Mouse (Mus musculus) intestine, embryonic 14.5 days (tissue): ENCODE data around the gene Optn. TPM values are rescaled to one million over a fixed set of nuclear protein-coding genes. Genes with fewer than 3 reads are reported as not detected.

Experiments used
- ATAC-seq: fragments of 200-750 bp; cut with Nextera tagmentation; replicated peaks from 2 replicates; pipeline ENCODE4 v1.8.0; 2017; ENCODE audit warnings: low read depth, moderate number of reproducible peaks, moderate TSS enrichment, moderate library complexity; ENCODE audit not compliant: low FRiP score, low TSS enrichment
- DNase-seq: peaks from one replicate; pipeline ENCODE4 v3.0.0-alpha.2; 2018; ENCODE audit warnings: low spot score
- H3K27ac ChIP-seq: fragments of 300-500 bp; sonication (generic); 2 replicates; pipeline ENCODE4 v1.5.1; 2014; ENCODE audit warnings: low read depth, mild to moderate bottlenecking, control low read depth
- H3K27me3 ChIP-seq: fragments of 300-500 bp; sonication (generic); replicated peaks from 2 replicates; pipeline ENCODE4 v1.6.1; 2014; ENCODE audit warnings: low read length, control low read depth; ENCODE audit not compliant: control insufficient read depth, insufficient read depth
- H3K36me3 ChIP-seq: fragments of 300-500 bp; sonication (generic); 2 replicates; pipeline ENCODE4 v1.6.1; 2014; ENCODE audit warnings: low read length, control low read depth; ENCODE audit not compliant: control insufficient read depth, insufficient read depth
- H3K4me1 ChIP-seq: fragments of 300-500 bp; sonication (generic); replicated peaks from 2 replicates; pipeline ENCODE4 v1.6.1; 2014; ENCODE audit warnings: low read length, control low read depth, mixed read lengths; ENCODE audit not compliant: control insufficient read depth, insufficient read depth
- H3K4me2 ChIP-seq: fragments of 300-500 bp; sonication (generic); 2 replicates; pipeline ENCODE4 v1.6.1; 2014; ENCODE audit warnings: low read length
- H3K4me3 ChIP-seq: fragments of 300-500 bp; sonication (generic); 2 replicates; pipeline ENCODE4 v1.5.1; 2014; ENCODE audit warnings: low read depth, low read length, control low read depth, mixed read lengths
- H3K9ac ChIP-seq: fragments of 300-500 bp; sonication (generic); 2 replicates; pipeline ENCODE4 v1.6.1; 2014; ENCODE audit warnings: mild to moderate bottlenecking, low read length
- H3K9me3 ChIP-seq: fragments of 300-500 bp; sonication (generic); 2 replicates; pipeline ENCODE4 v1.6.1; 2016; ENCODE audit warnings: low read length, control low read depth; ENCODE audit not compliant: control insufficient read depth
- WGBS: fragments of 180-500 bp; shearing (Covaris S2); extraction: QIAGEN DNeasy Blood & Tissue Kit; methylation state at CpG from one replicate; pipeline ENCODE4 v1.1.7; 2014; 5-methylcytosine and 5-hydroxymethylcytosine counted together
- polyA plus RNA-seq: library from polyadenylated mRNA; unstranded; fragments of >200 nt; fragmentation: Nextera tagmentation; extraction: Ambion mirVana; gene quantifications from 2 replicates; pipeline ENCODE4 v1.2.1, GENCODE M21; 2014

Gene Optn
- polyA plus RNA-seq: 7.3 and 8.2 TPM in 2 replicates

DNA sequence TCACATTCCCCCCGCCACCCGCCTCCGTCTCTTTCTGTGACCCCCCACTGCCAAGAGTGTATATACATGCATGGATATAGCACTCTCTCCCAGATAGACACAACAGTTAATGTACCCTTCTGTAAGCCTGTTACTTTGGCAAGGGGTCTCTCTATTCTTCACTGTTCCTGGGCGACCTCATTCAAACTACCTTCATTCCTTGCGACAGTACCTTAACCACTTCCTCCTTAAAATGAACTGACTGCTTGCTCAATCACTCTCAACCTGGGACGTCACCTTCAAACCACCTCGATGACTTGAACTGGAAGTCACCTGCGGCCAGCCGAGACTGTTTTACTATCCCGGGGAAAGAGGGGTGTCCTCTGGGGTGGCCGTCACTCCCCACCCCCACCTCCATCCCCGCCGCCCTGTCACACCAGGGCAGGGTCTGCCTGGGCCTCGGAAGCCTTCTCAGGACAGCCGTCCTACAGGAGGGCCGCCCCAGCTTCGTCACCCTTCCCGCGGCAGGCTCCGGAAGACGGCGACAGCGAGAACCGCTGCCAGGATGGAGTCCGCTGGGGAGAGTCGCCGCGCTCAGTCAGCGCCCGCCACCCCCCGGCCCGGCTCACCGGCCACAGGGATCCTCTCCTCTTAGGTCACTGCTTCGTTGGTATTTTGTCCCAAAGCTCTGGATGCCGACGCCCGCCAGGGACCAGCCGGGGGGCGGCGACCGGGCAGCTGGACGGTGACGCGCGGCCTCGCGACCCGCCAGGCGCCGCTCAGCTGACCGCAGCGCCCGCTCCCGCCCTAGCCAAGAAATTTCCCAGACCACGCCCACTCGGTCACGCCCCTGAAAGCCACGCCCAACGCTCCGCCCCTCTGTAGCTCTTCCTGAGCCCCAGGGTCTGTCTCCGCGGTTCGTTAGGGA is at the start of gene Optn:
Gene Optn, minus strand, starts transcription at position 753 of the 907 bp plus-strand sequence.
- no peak within 1 kb of the TSS for H3K27ac ChIP-seq
- peak within 1 kb of the TSS; percentile 61 for H3K4me3 ChIP-seq
- ATAC-seq: peak; percentile 81
- H3K36me3 ChIP-seq: no peaks in the 10 kb centered on the region
- H3K4me2 ChIP-seq: peak within 1 kb of the TSS; percentile 95
- peak within 1 kb of the TSS; percentile 54 for H3K9ac ChIP-seq
- peak; percentile 93 for DNase-seq
- H3K4me1 ChIP-seq: 0 out of 2 replicates have a peak, but pooled peaks cover 7% of the 10 kb centered on the region
- H3K9me3 ChIP-seq: no peaks in the 10 kb centered on the region
- 4% methylated on average over 63 of the region's 63 CpGs for WGBS
- peaks cover 5% of the 10 kb centered on the region; the same call in 1 of the 2 replicates for H3K27me3 ChIP-seq

DNA sequence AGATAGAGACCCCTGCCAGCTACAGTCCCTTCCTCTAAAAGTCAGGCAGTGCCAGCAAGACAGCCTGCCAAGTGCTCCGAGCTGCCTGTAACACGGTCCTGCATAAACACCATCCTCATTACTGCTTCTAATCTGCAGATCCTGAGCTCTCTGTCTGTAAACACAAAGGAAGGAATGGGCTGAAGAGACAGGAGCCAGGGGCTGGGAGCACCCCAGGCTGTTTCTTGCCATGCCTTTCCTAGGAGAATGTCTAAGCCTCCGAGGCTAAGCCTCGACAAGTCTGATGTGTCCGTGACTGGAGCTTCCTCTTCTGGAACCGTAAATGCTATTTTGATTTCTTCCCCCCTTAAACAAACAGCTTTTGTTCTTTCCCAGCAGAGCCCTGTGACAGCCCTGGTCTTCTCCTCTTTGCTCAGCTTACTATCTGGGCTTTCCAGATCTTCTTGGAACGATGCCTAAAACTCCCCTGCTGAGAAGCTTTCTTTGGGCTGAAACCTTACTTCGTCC is 49.0 kb upstream of the Optn start:
- Histone ChIP-seq H3K9ac (no peak overlapping the region), H3K4me1 (peaks cover 15% of the 10 kb centered on the region), H3K4me2 (no peak overlapping the region), H3K9me3 (no peaks in the 10 kb centered on the region), H3K4me3 (no peak overlapping the region), H3K27ac (peak overlapping the region; percentile 54; the same call in 1 of the 2 replicates), H3K27me3 (no peaks in the 10 kb centered on the region), H3K36me3 (no peaks in the 10 kb centered on the region)
- DNase-seq (no peak), ATAC-seq (no peak)
- WGBS: 13% methylated on average over 8 of the region's 8 CpGs

DNA sequence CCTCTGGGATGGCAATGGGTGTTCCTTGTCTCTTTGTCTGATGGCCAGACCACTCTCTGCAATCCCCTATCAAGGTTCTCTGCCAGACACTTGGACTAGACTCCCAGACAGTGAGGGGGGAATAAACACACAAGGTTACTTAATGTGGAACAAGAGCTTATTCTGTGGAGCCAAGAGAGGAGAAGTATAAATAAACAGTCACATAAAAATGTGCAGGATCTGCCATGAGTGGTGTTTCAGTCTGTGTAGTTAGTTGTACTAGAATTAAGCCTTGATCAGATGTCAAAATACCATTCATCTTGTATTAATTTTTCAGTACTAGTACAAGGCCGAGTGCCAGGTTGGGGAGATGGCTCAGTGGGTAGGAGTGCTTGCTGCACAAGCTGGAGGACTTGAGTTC is 39.0 kb upstream of the Optn start:
- WGBS: 49% methylated on average over 1 of the region's 1 CpGs
- ATAC-seq: no peak

DNA sequence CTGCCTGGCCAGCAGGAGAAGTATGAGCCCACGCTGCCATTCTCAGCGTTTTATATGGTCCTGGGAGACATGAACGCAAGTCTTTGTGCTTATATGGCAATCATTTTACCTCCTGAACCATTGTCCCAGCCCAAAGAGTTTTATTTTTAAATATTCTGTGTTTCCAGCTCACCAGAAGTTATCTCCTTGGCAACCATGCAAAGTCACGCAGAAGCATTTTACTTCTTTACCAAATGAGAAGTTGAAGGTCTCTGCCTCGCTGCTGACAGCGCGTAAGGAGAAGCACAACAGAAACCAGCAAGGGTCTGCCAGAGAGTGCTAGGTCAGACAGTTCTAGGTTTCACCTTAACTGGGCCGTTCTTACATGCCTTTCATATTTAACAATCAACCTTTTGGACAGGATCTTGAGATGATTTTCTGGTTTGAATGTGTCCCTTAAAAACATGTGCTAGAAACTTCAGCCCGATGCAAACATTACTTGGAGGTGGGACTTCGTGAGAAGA is 37.9 kb upstream of the Optn start:
- ATAC-seq (no peak), DNase-seq (no peak)
- 86% methylated on average over 10 of the region's 10 CpGs for WGBS

More for the DNA sequence above, 39.0 kb upstream of the Optn start:
- Histone ChIP-seq H3K27ac (no peak overlapping the region), H3K4me2 (no peak overlapping the region), H3K27me3 (no peaks in the 10 kb centered on the region), H3K9me3 (no peaks in the 10 kb centered on the region; the same call in 1 of the 2 replicates), H3K4me1 (0 out of 2 replicates have a peak, but pooled peaks cover 5% of the 10 kb centered on the region), H3K9ac (no peak overlapping the region), H3K36me3 (no peaks in the 10 kb centered on the region), H3K4me3 (no peak overlapping the region)
- DNase-seq: no peak

DNA sequence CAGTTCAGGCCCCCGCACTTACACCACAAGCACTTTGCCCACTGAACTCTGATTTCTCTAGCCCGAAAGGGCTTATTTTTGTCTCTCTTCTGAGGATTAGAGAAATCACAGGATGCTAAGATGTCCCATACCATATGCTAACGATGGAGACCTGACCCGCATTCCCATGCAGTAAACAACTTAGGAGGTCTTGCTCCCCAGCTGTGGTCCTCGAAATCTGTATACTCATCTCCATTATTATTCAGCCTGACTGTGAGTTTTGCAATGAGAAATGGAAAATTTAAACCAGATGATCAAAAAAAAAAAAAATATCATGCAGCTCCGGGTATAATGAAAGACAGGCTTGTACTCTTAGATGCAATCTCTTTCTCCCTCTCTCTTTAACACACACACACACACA is 35.3 kb upstream of the Optn start:
- Histone ChIP-seq H3K4me3 (no peak overlapping the region), H3K36me3 (no peaks in the 10 kb centered on the region), H3K9ac (no peak overlapping the region), H3K27ac (no peak overlapping the region), H3K4me2 (no peak overlapping the region), H3K4me1 (0 out of 2 replicates have a peak, but pooled peaks cover 5% of the 10 kb centered on the region), H3K27me3 (no peaks in the 10 kb centered on the region), H3K9me3 (0 out of 2 replicates have a peak, but pooled peaks cover 4% of the 10 kb centered on the region)
- ATAC-seq: no peak
- no peak for DNase-seq
- WGBS: 72% methylated on average over 6 of the region's 6 CpGs

More for the DNA sequence above, 37.9 kb upstream of the Optn start:
- Histone ChIP-seq H3K36me3 (no peaks in the 10 kb centered on the region), H3K4me1 (0 out of 2 replicates have a peak, but pooled peaks cover 5% of the 10 kb centered on the region), H3K4me2 (no peak overlapping the region), H3K9ac (no peak overlapping the region), H3K4me3 (no peak overlapping the region), H3K27me3 (no peaks in the 10 kb centered on the region), H3K27ac (no peak overlapping the region), H3K9me3 (no peaks in the 10 kb centered on the region; the same call in 1 of the 2 replicates)

DNA sequence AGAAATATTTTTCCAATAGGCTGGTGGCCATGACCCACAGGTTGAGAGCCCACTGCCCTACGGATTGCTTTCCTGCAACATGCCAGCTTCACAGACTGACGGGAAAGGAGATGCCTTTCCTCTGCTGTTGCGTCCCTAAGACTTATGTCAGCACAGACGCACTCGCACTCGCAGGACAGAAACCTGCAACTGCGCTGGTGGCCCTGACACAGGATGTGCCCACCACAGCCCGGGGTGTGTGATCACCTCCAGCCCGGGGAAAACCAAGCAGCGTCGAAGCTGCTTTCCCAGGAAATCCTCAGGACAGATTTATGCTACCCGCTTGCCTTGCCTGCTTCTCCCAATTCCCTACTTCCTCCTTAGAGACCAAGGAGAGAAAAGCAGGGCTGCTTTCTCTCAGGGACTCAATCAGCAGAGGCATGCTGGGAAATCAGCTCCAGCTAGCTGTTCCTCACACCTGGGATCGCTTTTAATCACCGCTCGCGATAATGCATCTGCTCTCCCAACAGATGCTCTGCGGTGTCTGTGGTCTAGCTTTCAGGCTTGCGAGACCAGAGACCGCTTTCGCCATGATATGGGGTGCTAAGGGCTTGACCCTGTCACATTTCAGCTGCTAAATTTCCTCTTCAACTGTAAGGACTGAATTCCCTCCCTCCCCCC is 34.1 kb upstream of the Optn start:
- Histone ChIP-seq H3K9me3 (0 out of 2 replicates have a peak, but pooled peaks cover 4% of the 10 kb centered on the region), H3K27ac (no peak overlapping the region), H3K36me3 (no peaks in the 10 kb centered on the region), H3K4me3 (peak overlapping the region; percentile 6), H3K4me1 (0 out of 2 replicates have a peak, but pooled peaks cover 5% of the 10 kb centered on the region), H3K9ac (peak overlapping the region; percentile 34), H3K27me3 (no peaks in the 10 kb centered on the region), H3K4me2 (peak overlapping the region; percentile 47)
- WGBS: 13% methylated on average over 20 of the region's 20 CpGs
- ATAC-seq (no peak), DNase-seq (no peak)

DNA sequence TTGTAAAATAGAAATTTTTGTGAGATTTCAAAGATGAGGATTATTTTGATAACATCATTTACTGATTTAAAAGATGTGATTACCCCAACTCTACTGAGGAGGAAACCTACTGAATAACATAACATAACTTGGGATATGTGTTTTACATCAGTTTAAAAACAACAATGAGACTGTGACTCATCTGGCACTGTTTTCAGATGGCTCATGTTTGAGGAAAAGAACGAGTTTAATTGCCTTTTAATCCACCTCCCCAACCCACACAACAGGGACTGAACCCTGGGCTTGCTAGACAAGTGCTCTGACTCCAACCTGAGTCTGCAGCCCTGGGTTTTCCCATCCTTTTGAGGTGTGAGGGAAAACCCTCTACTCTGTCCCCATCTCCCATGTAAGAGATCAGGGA is 31.5 kb upstream of the Optn start:
- Histone ChIP-seq H3K27ac (no peak overlapping the region), H3K4me1 (0 out of 2 replicates have a peak, but pooled peaks cover 3% of the 10 kb centered on the region), H3K27me3 (no peaks in the 10 kb centered on the region), H3K36me3 (no peaks in the 10 kb centered on the region), H3K4me3 (no peak overlapping the region), H3K9me3 (0 out of 2 replicates have a peak, but pooled peaks cover 4% of the 10 kb centered on the region), H3K4me2 (no peak overlapping the region), H3K9ac (no peak overlapping the region)
- no peak for ATAC-seq
- WGBS: 38% methylated on average over 1 of the region's 1 CpGs
- DNase-seq: no peak

DNA sequence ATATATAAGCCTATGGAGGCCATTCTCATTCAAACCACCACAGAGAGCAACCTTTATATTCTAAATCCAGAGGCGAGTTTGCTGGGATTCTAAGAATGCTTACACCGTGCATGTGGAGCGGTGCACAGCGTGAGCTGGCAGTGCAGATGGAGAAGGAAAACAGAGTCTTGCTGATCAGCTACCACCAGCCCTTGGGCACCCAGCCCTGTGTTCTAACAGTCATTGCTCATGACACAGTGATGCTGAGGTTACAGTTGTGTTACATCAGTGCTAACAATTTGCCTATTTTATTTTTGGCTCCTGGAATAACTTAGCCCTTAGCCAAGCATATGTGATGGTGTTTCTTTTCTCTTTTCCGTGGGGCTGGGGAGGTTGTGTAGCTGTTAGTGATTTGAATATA is 31.0 kb upstream of the Optn start:
- Histone ChIP-seq H3K4me1 (0 out of 2 replicates have a peak, but pooled peaks cover 3% of the 10 kb centered on the region), H3K27ac (no peak overlapping the region), H3K4me3 (no peak overlapping the region), H3K4me2 (no peak overlapping the region), H3K9ac (no peak overlapping the region), H3K27me3 (no peaks in the 10 kb centered on the region), H3K36me3 (no peaks in the 10 kb centered on the region), H3K9me3 (0 out of 2 replicates have a peak, but pooled peaks cover 4% of the 10 kb centered on the region)
- ATAC-seq: no peak
- DNase-seq: no peak
- WGBS: 88% methylated on average over 5 of the region's 5 CpGs
